Mouse (Mus musculus): Measurements from ENCODE around the gene Gm27021. TPM values are rescaled to one million over a fixed set of nuclear protein-coding genes. Genes with fewer than 3 reads are reported as not detected.

Gm27021 gene
- polyA plus RNA-seq, 1 experiment from 2014 or later: 0.15 TPM

- Histone ChIP-seq H3K4me2 (ENCODE audit: low read depth, low read length) (no peak overlapping the region), H3K27ac (ENCODE audit: low read length) (peak overlapping the region; percentile 5)
Observed at GRCm38 (mm10) chr8:120563851-120564837, 103.7 kb downstream of the Gm27021 start.

DNA sequence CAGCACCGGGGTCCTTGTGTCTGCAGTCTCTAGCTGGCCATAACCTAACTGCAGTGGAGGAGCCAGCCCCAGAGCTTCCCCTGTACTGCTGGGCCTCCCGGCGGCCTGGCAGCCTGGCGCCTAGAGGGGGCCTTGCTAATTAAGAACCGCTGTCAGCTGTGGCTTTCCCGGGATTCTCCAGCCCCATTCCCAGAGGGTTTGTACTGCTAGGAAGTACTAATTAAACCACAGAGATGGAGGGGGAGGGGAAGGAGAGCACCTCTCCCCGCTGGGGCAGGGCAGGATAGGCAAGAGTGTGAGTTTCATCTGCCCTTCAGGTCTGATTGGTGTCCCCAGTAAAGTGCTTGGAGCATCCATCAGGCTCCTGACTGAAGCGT lies 104.5 kb downstream of the Gm27021 start:
- Histone ChIP-seq H3K9ac (ENCODE audit: low read depth, low read length) (no peak overlapping the region), H3K27me3 (ENCODE audit: control insufficient read depth, insufficient read depth, low read depth, low read length) (no peaks in the 10 kb centered on the region), H3K27ac (ENCODE audit: low read length) (no peak overlapping the region; the same call in 1 of the 2 replicates), H3K9me3 (replicated peaks; ENCODE audit: control insufficient read depth, low read length) (no peaks in the 10 kb centered on the region), H3K4me1 (ENCODE audit: control insufficient read depth, low read depth, low read length) (peaks cover 7% of the 10 kb centered on the region; the same call in 1 of the 2 replicates), H3K4me3 (ENCODE audit: low read depth, low read length) (no peak overlapping the region), H3K4me2 (ENCODE audit: low read depth, low read length) (no peak overlapping the region), H3K36me3 (ENCODE audit: control insufficient read depth, insufficient read depth) (peaks cover 48% of the 10 kb centered on the region)
- 48% methylated on average over 8 of the region's 8 CpGs for WGBS (ENCODE audit: insufficient replicate concordance)
- no peak for ATAC-seq (ENCODE audit: low read depth)

More at GRCm38 (mm10) chr8:120563851-120564837, 103.7 kb downstream of the Gm27021 start:
- ATAC-seq (ENCODE audit: low read depth): peak; percentile 45
- no peaks in the 10 kb centered on the region for H3K9me3 ChIP-seq (replicated peaks; ENCODE audit: control insufficient read depth, low read length)
- peaks cover 48% of the 10 kb centered on the region for H3K36me3 ChIP-seq (ENCODE audit: control insufficient read depth, insufficient read depth)
- no peak overlapping the region for H3K4me3 ChIP-seq (ENCODE audit: low read depth, low read length)
- peaks cover 7% of the 10 kb centered on the region; the same call in 1 of the 2 replicates for H3K4me1 ChIP-seq (ENCODE audit: control insufficient read depth, low read depth, low read length)
- no peaks in the 10 kb centered on the region for H3K27me3 ChIP-seq (ENCODE audit: control insufficient read depth, insufficient read depth, low read depth, low read length)
- no peak overlapping the region for H3K9ac ChIP-seq (ENCODE audit: low read depth, low read length)
- 56% methylated on average over 20 of the region's 20 CpGs for WGBS (ENCODE audit: insufficient replicate concordance)

DNA sequence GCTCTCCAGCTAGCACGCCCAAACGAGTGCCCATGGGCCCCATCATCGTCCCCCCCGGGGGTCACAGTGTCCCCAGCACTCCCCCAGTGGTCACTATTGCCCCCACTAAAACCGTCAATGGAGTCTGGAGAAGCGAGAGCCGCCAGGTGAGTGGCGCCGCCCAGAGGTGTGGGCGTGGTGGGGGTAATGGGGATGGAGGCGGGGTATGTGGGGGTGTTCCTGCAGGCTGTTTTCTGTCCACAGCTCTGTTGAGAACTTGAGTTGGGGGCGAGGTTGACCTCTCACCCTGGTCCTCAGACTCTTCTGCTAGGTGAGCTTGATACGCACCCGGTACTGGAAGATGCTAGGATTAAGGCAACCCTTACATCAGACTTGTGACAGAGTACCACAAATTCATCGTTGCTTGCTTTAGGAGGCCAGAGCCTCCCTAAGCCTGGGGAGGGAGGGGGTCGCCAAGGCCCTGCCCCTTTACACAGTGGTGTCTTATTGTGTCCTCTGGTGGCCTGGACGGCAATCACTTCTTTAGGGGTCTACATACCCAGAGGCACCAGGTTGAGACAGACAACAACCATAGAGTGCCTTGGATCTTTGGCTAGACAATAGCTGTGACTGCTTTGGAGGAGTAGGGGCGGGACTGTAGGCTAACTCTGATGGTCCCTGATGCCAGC lies 105.1 kb downstream of the Gm27021 start:
- H3K27ac ChIP-seq (ENCODE audit: low read length): no peak overlapping the region
- WGBS (ENCODE audit: insufficient replicate concordance): 82% methylated on average over 18 of the region's 18 CpGs

DNA sequence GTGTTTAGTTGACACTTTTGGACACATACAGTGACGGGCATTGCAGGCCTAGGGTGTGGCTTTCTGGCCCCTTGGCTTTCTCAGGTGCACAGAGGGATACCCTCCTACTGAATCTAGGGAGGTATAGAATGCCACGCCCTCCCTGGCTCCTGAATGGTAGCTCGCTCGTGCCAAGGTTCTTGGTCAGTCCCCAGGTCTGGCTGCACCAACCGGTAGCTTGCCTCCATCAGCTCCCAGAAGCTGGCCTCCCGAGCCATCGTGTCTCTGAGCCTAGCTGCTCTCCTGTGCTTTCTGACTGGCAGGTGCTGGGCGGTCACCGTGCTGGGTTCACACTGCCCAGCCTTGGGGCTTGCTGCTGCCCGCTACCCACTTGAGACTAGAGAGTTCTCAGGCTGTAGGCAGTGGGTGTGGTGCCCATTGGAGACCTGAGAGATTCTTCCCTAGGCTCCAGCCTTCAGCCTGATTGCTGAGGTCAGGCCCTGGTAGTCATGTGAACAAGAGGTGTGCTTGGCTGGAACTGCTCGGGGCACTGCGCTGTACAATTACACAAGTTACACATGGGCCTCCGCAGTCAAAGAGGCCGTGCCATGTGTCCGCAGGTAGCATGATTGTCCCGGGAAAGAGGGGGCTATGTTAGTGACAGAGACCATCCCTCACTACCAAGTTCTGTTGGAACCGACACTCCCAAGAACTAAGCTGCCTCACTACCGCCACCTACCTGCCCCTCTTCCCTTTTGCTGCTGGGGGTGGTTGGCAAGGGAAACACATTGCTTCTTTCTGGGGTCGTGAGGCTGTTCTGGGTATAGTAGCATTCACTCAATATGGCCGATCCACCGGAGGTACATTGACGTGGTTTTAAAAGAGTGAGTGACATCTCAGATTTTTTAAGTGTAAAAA lies 106.1 kb downstream of the Gm27021 start:
- H3K9me3 ChIP-seq (replicated peaks; ENCODE audit: control insufficient read depth, low read length): no peaks in the 10 kb centered on the region

More for the DNA sequence above, 105.1 kb downstream of the Gm27021 start:
- Histone ChIP-seq H3K9me3 (replicated peaks; ENCODE audit: control insufficient read depth, low read length) (no peaks in the 10 kb centered on the region), H3K9ac (ENCODE audit: low read depth, low read length) (no peak overlapping the region), H3K4me1 (ENCODE audit: control insufficient read depth, low read depth, low read length) (peaks cover 7% of the 10 kb centered on the region; the same call in 1 of the 2 replicates), H3K4me3 (ENCODE audit: low read depth, low read length) (no peak overlapping the region), H3K4me2 (ENCODE audit: low read depth, low read length) (no peak overlapping the region), H3K36me3 (ENCODE audit: control insufficient read depth, insufficient read depth) (peaks cover 44% of the 10 kb centered on the region), H3K27me3 (ENCODE audit: control insufficient read depth, insufficient read depth, low read depth, low read length) (no peaks in the 10 kb centered on the region)
- no peak for ATAC-seq (ENCODE audit: low read depth)

GRCm38 (mm10) chr8:120560535-120560934 lies 107.3 kb downstream of the Gm27021 start:
- H3K9ac ChIP-seq (ENCODE audit: low read depth, low read length): no peak overlapping the region
- ATAC-seq (ENCODE audit: low read depth): no peak
- H3K9me3 ChIP-seq (replicated peaks; ENCODE audit: control insufficient read depth, low read length): no peaks in the 10 kb centered on the region
- 84% methylated on average over 5 of the region's 5 CpGs for WGBS (ENCODE audit: insufficient replicate concordance)
- H3K4me3 ChIP-seq (ENCODE audit: low read depth, low read length): no peak overlapping the region
- no peak overlapping the region for H3K27ac ChIP-seq (ENCODE audit: low read length)
- H3K36me3 ChIP-seq (ENCODE audit: control insufficient read depth, insufficient read depth): peaks cover 25% of the 10 kb centered on the region
- H3K27me3 ChIP-seq (ENCODE audit: control insufficient read depth, insufficient read depth, low read depth, low read length): no peaks in the 10 kb centered on the region
- no peak overlapping the region for H3K4me2 ChIP-seq (ENCODE audit: low read depth, low read length)
- H3K4me1 ChIP-seq (ENCODE audit: control insufficient read depth, low read depth, low read length): peaks cover 22% of the 10 kb centered on the region

More for the DNA sequence above, 106.1 kb downstream of the Gm27021 start:
- 77% methylated on average over 22 of the region's 22 CpGs for WGBS (ENCODE audit: insufficient replicate concordance)
- Histone ChIP-seq H3K36me3 (ENCODE audit: control insufficient read depth, insufficient read depth) (peaks cover 34% of the 10 kb centered on the region), H3K27me3 (ENCODE audit: control insufficient read depth, insufficient read depth, low read depth, low read length) (no peaks in the 10 kb centered on the region), H3K4me1 (ENCODE audit: control insufficient read depth, low read depth, low read length) (peaks cover 12% of the 10 kb centered on the region; the same call in 1 of the 2 replicates), H3K4me2 (ENCODE audit: low read depth, low read length) (no peak overlapping the region), H3K27ac (ENCODE audit: low read length) (no peak overlapping the region), H3K4me3 (ENCODE audit: low read depth, low read length) (no peak overlapping the region), H3K9ac (ENCODE audit: low read depth, low read length) (no peak overlapping the region)
- ATAC-seq (ENCODE audit: low read depth): no peak

- H3K4me2 ChIP-seq (ENCODE audit: low read depth, low read length): no peak overlapping the region
- H3K9me3 ChIP-seq (replicated peaks; ENCODE audit: control insufficient read depth, low read length): no peaks in the 10 kb centered on the region
- H3K27ac ChIP-seq (ENCODE audit: low read length): no peak overlapping the region
- H3K4me3 ChIP-seq (ENCODE audit: low read depth, low read length): no peak overlapping the region
- H3K27me3 ChIP-seq (ENCODE audit: control insufficient read depth, insufficient read depth, low read depth, low read length): no peaks in the 10 kb centered on the region
- WGBS (ENCODE audit: insufficient replicate concordance): 87% methylated on average over 11 of the region's 11 CpGs
- ATAC-seq (ENCODE audit: low read depth): no peak
- no peak overlapping the region for H3K9ac ChIP-seq (ENCODE audit: low read depth, low read length)
- peaks cover 27% of the 10 kb centered on the region for H3K36me3 ChIP-seq (ENCODE audit: control insufficient read depth, insufficient read depth)
- peaks cover 29% of the 10 kb centered on the region for H3K4me1 ChIP-seq (ENCODE audit: control insufficient read depth, low read depth, low read length)
Observed at GRCm38 (mm10) chr8:120559654-120560053, 108.2 kb downstream of the Gm27021 start.

Other genes with a start within 250 kb of the Gm27021 start
- gene Gins2, start 78.8 kb downstream of the Gm27021 start, polyA plus RNA-seq (2015; fragmentation: Nextera tagmentation; extraction: Ambion mirVana): 40.6 and 43.3 TPM in 2 replicates
- 1.4 and 1.7 TPM in 2 replicates for gene 1190005I06Rik, start 20.4 kb downstream of the Gm27021 start, polyA plus RNA-seq (2015; fragmentation: Nextera tagmentation; extraction: Ambion mirVana)
- gene Cox4i1, start 143 bp upstream of the Gm27021 start, polyA plus RNA-seq (2015; fragmentation: Nextera tagmentation; extraction: Ambion mirVana): 638 and 672 TPM in 2 replicates
- gene Emc8, start 494 bp upstream of the Gm27021 start, polyA plus RNA-seq (2015; fragmentation: Nextera tagmentation; extraction: Ambion mirVana): 83.1 and 93.1 TPM in 2 replicates
- gene Irf8, start 68.3 kb upstream of the Gm27021 start, polyA plus RNA-seq (2015; fragmentation: Nextera tagmentation; extraction: Ambion mirVana): 17.4 and 18.9 TPM in 2 replicates